Mouse (Mus musculus) forebrain, embryonic 13.5 days (tissue): ENCODE results near the gene Unc13c. TPM values are rescaled to one million over a fixed set of nuclear protein-coding genes. Genes with fewer than 3 reads are reported as not detected.
A peak's percentile ranks its signal among the peaks of the same experiment; 100 is the strongest.

Experiments used
- ATAC-seq: fragments of 200-750 bp; cut with Nextera tagmentation; 2 replicates; pipeline ENCODE4 v1.8.0; 2017
- H3K27ac ChIP-seq: fragments of 300-500 bp; sonication (generic); 2 replicates; pipeline ENCODE4 v1.5.1; 2015; ENCODE audit warnings: inconsistent platforms, mild to moderate bottlenecking, moderate library complexity
- H3K27me3 ChIP-seq: fragments of 300-500 bp; sonication (generic); 2 replicates; pipeline ENCODE4 v1.6.1; 2015; ENCODE audit warnings: mild to moderate bottlenecking, inconsistent platforms
- H3K36me3 ChIP-seq: fragments of 300-500 bp; sonication (generic); 2 replicates; pipeline ENCODE4 v1.6.1; 2015; ENCODE audit warnings: mild to moderate bottlenecking, inconsistent platforms; ENCODE audit not compliant: poor library complexity, severe bottlenecking
- H3K4me1 ChIP-seq: fragments of 300-500 bp; sonication (generic); 2 replicates; pipeline ENCODE4 v1.6.1; 2015; ENCODE audit warnings: inconsistent platforms
- H3K4me2 ChIP-seq: fragments of 300-500 bp; sonication (generic); 2 replicates; pipeline ENCODE4 v1.6.1; 2015; ENCODE audit warnings: inconsistent platforms, mild to moderate bottlenecking, moderate library complexity
- H3K4me3 ChIP-seq: fragments of 300-500 bp; sonication (generic); 2 replicates; pipeline ENCODE4 v1.5.1; 2015; ENCODE audit warnings: mild to moderate bottlenecking, inconsistent platforms
- H3K9ac ChIP-seq: fragments of 300-500 bp; sonication (generic); 2 replicates; pipeline ENCODE4 v1.6.1; 2015; ENCODE audit warnings: mild to moderate bottlenecking, inconsistent platforms
- H3K9me3 ChIP-seq: fragments of 300-500 bp; sonication (generic); replicated peaks from 2 replicates; pipeline ENCODE4 v1.6.1; 2016; ENCODE audit warnings: inconsistent platforms
- WGBS: fragments of 180-500 bp; shearing (Covaris S2); methylation state at CpG from one replicate; pipeline ENCODE4 v1.1.7; 2015; 5-methylcytosine and 5-hydroxymethylcytosine counted together
- polyA plus RNA-seq: library from polyadenylated mRNA; unstranded; fragments of >200 nt; fragmentation: Nextera tagmentation; extraction: Ambion mirVana; gene quantifications from 2 replicates; pipeline ENCODE4 v1.2.1, GENCODE M21; 2015

The Unc13c gene
- 0.87 and 1.4 TPM in 2 replicates for polyA plus RNA-seq

DNA sequence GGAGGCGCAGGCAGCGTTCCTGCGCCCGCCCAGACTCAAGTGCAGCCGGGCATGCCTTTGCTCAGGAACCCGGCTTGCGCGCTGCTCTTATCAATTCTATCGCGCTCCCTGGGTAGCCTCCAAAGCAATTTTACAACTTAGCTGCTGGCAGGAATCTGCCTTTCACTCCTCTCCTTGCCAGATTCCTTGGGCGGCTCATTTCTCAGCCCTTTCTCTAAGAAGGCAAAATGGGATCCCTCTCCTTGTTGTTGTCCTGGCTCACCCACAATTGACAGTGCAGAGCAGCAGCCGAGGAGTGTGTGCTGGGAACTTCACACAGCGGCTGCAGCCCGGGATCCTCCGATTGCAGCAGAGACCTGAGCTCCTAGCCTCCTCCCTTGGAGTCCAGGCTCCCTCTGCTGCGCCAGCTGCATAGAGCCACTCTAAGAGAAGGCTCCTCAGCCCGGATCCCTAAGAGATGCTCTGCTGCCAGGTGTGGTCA is at the start of gene Unc13c:
TSS of gene Unc13c (minus strand) at position 326 of the 481 bp plus-strand sequence.
- peak within 1 kb of the TSS; percentile 52 for H3K9ac ChIP-seq
- peak within 1 kb of the TSS; percentile 60 for H3K4me2 ChIP-seq
- ATAC-seq, result peak; percentile 55
- H3K9me3 ChIP-seq, result no peaks in the 10 kb centered on the region
- peak within 1 kb of the TSS; percentile 31 for H3K4me3 ChIP-seq
- peaks cover 29% of the 10 kb centered on the region for H3K27me3 ChIP-seq
- H3K27ac ChIP-seq, result no peak within 1 kb of the TSS
- 2% methylated on average over 17 of the region's 17 CpGs for WGBS
- no peaks in the 10 kb centered on the region for H3K36me3 ChIP-seq
- peaks cover 18% of the 10 kb centered on the region for H3K4me1 ChIP-seq

- Histone ChIP-seq H3K4me2 (no peak overlapping the region), H3K36me3 (no peaks in the 10 kb centered on the region), H3K4me3 (no peak overlapping the region), H3K9ac (no peak overlapping the region), H3K27me3 (no peaks in the 10 kb centered on the region), H3K9me3 (no peaks in the 10 kb centered on the region), H3K4me1 (peaks cover under 1% of the 10 kb centered on the region; the same call in 1 of the 2 replicates), H3K27ac (no peak overlapping the region)
- no peak for ATAC-seq
- 76% methylated on average over 7 of the region's 7 CpGs for WGBS
Observed at GRCm38 (mm10) chr9:74007976-74008686, 39.4 kb upstream of the Unc13c start.

DNA sequence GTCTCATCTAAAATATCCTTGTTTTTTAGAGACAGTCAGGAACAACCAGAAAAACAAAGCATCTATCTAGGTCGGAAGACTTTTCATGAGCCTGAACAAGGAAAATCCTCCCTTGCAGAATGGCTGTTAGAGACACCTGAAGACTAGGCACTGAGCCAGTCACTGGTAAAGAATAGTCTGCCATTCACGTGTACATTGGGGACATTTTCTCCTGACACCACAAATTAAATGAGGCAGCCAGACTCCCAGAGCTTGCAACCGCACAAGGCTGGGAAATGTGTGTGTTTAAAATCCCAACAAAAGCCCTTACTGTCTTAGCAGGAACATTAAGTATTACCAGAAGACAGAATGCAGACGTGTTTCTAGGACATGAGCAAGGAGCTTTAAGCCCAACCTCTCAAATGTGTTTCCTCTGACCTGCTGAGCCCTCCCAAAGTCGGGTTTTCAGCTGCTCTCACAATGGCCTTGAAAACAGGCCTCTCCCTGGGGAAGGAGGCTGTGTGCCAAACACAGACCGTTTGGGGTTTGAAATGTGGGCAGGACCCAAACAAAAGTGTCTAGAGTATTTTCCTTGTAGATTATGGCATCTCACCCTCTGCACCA is 33.7 kb upstream of the Unc13c start:
- H3K4me2 ChIP-seq, result no peak overlapping the region
- no peaks in the 10 kb centered on the region for H3K9me3 ChIP-seq
- peaks cover 11% of the 10 kb centered on the region for H3K4me1 ChIP-seq
- H3K4me3 ChIP-seq, result no peak overlapping the region
- no peaks in the 10 kb centered on the region for H3K27me3 ChIP-seq
- WGBS, result 15% methylated on average over 6 of the region's 6 CpGs
- H3K9ac ChIP-seq, result no peak overlapping the region
- no peak for ATAC-seq
- H3K27ac ChIP-seq, result no peak overlapping the region
- no peaks in the 10 kb centered on the region for H3K36me3 ChIP-seq

DNA sequence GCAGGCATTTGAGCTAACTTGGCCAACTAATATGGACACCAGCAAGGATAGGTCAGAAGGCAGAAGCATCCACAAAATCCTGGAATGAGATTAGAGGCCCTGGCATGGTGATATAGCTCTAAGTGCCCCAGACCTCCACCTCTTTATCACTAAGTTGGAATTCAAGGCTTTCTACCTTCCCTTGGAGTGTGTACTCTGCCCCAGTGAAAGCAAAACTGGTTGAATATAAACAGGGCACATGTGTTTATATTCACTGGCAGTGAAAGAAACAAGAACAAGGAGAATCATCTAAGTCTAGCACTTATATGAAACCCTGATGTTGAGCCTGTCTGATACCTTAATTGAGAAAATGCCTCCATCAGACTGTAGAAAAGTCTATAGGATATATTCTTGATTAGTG is 19.3 kb upstream of the Unc13c start:
- no peak overlapping the region for H3K4me2 ChIP-seq
- ATAC-seq, result no peak
- no peak overlapping the region for H3K27ac ChIP-seq
- no peaks in the 10 kb centered on the region for H3K27me3 ChIP-seq
- no peak overlapping the region for H3K9ac ChIP-seq
- no peak overlapping the region for H3K4me3 ChIP-seq
- H3K4me1 ChIP-seq, result no peaks in the 10 kb centered on the region
- no peaks in the 10 kb centered on the region; the same call in 1 of the 2 replicates for H3K9me3 ChIP-seq
- no peaks in the 10 kb centered on the region for H3K36me3 ChIP-seq

GRCm38 (mm10) chr9:73987236-73987635 is 18.5 kb upstream of the Unc13c start:
- ATAC-seq, result no peak
- 82% methylated on average over 2 of the region's 2 CpGs for WGBS
- Histone ChIP-seq H3K36me3 (no peaks in the 10 kb centered on the region), H3K4me1 (no peaks in the 10 kb centered on the region), H3K9me3 (no peaks in the 10 kb centered on the region; the same call in 1 of the 2 replicates), H3K9ac (no peak overlapping the region), H3K27ac (no peak overlapping the region), H3K4me2 (no peak overlapping the region), H3K4me3 (no peak overlapping the region), H3K27me3 (no peaks in the 10 kb centered on the region)

GRCm38 (mm10) chr9:73982597-73983344 is 14.0 kb upstream of the Unc13c start:
- no peaks in the 10 kb centered on the region for H3K36me3 ChIP-seq
- no peak overlapping the region for H3K27ac ChIP-seq
- H3K4me3 ChIP-seq, result no peak overlapping the region
- H3K4me2 ChIP-seq, result no peak overlapping the region
- H3K9me3 ChIP-seq, result no peaks in the 10 kb centered on the region
- H3K9ac ChIP-seq, result no peak overlapping the region
- peak; percentile 77 for ATAC-seq
- no peaks in the 10 kb centered on the region for H3K4me1 ChIP-seq
- no peaks in the 10 kb centered on the region for H3K27me3 ChIP-seq
- 4% methylated on average over 6 of the region's 6 CpGs for WGBS

GRCm38 (mm10) chr9:73972327-73972988 is 3.7 kb upstream of the Unc13c start:
- H3K4me3 ChIP-seq, result no peak overlapping the region
- no peak for ATAC-seq
- no peak overlapping the region for H3K4me2 ChIP-seq
- peaks cover 21% of the 10 kb centered on the region for H3K27me3 ChIP-seq
- no peaks in the 10 kb centered on the region for H3K36me3 ChIP-seq
- H3K27ac ChIP-seq, result no peak overlapping the region
- no peak overlapping the region for H3K9ac ChIP-seq
- no peaks in the 10 kb centered on the region for H3K9me3 ChIP-seq
- 87% methylated on average over 8 of the region's 8 CpGs for WGBS
- peaks cover 18% of the 10 kb centered on the region for H3K4me1 ChIP-seq

- H3K27me3 ChIP-seq, result peaks cover 29% of the 10 kb centered on the region
- H3K27ac ChIP-seq, result no peak overlapping the region
- 3% methylated on average over 9 of the region's 9 CpGs for WGBS
- H3K9me3 ChIP-seq, result no peaks in the 10 kb centered on the region
- no peak overlapping the region; the same call in 1 of the 2 replicates for H3K9ac ChIP-seq
- peaks cover 18% of the 10 kb centered on the region for H3K4me1 ChIP-seq
- H3K36me3 ChIP-seq, result no peaks in the 10 kb centered on the region
- no peak overlapping the region for H3K4me3 ChIP-seq
- H3K4me2 ChIP-seq, result 0 out of 2 replicates have a peak overlapping the region, but pooled peaks have one; percentile 7
- ATAC-seq, result peak; percentile 69; the same call in 1 of the 2 replicates
Observed at GRCm38 (mm10) chr9:73970717-73971116, 2.0 kb upstream of the Unc13c start.

DNA sequence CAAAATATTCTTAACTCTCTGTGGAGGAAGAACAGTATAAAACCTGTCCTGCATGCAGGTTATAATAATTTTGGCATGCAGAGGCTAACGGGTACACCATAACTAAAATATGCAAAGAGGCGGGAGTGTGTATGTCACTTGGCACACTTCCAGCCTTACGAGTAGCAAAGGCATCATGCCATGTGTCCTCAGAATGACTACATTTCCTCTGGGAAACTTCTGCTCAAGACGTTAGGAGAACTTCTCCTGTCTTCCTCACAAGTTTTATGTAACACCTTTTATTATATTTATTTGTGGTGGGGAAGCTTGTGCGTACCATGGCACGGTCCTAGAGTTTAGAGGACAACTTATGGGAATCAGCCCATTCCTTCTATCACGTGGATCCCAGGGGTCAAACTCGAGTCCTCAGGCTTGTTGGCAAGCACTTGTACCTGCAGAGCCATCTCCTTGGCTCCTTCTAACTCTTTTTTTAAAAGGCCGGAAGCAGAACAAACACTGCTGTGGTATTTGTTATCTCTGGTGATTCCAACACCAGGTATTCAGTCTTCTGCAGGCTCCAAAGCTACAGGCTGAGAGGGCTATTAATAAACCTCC is 3.3 kb downstream of the Unc13c start:
- Histone ChIP-seq H3K4me1 (peaks cover 11% of the 10 kb centered on the region), H3K9me3 (no peaks in the 10 kb centered on the region), H3K9ac (no peak overlapping the region), H3K27ac (no peak overlapping the region), H3K4me2 (no peak overlapping the region), H3K36me3 (no peaks in the 10 kb centered on the region), H3K27me3 (peaks cover 22% of the 10 kb centered on the region), H3K4me3 (no peak overlapping the region)
- WGBS, result 69% methylated on average over 9 of the region's 9 CpGs
- ATAC-seq, result no peak

GRCm38 (mm10) chr9:73962471-73962870 is 6.3 kb downstream of the Unc13c start:
- no peak overlapping the region for H3K27ac ChIP-seq
- no peaks in the 10 kb centered on the region for H3K9me3 ChIP-seq
- no peak overlapping the region for H3K4me2 ChIP-seq
- no peak for ATAC-seq
- no peak overlapping the region for H3K4me3 ChIP-seq
- no peaks in the 10 kb centered on the region for H3K4me1 ChIP-seq
- H3K9ac ChIP-seq, result no peak overlapping the region
- H3K36me3 ChIP-seq, result no peaks in the 10 kb centered on the region
- WGBS, result 80% methylated on average over 6 of the region's 6 CpGs
- peaks cover 9% of the 10 kb centered on the region; the same call in 1 of the 2 replicates for H3K27me3 ChIP-seq

GRCm38 (mm10) chr9:73952331-73952730 is 16.4 kb downstream of the Unc13c start:
- H3K9me3 ChIP-seq, result no peaks in the 10 kb centered on the region
- ATAC-seq, result no peak
- H3K27me3 ChIP-seq, result no peaks in the 10 kb centered on the region

More at GRCm38 (mm10) chr9:73952331-73952730, 16.4 kb downstream of the Unc13c start:
- H3K4me3 ChIP-seq, result no peak overlapping the region
- no peak overlapping the region for H3K27ac ChIP-seq
- H3K36me3 ChIP-seq, result no peaks in the 10 kb centered on the region
- H3K9ac ChIP-seq, result no peak overlapping the region
- H3K4me1 ChIP-seq, result no peaks in the 10 kb centered on the region
- H3K4me2 ChIP-seq, result no peak overlapping the region
